Mouse (Mus musculus) central nervous system, embryonic 11.5 days (tissue): ENCODE measurements around the gene Zfp213. TPM values are rescaled to one million over a fixed set of nuclear protein-coding genes. Genes with fewer than 3 reads are reported as not detected.

Experiments used
- polyA plus RNA-seq: library from polyadenylated mRNA; depleted of rRNA; stranded (reverse); fragments of >200 nt; gene quantifications from 2 replicates; pipeline ENCODE4 v1.2.3, GENCODE M21; 2012; rRNA removed

The Zfp213 gene
- polyA plus RNA-seq = 16.3 and 16.4 TPM in 2 replicates

DNA sequence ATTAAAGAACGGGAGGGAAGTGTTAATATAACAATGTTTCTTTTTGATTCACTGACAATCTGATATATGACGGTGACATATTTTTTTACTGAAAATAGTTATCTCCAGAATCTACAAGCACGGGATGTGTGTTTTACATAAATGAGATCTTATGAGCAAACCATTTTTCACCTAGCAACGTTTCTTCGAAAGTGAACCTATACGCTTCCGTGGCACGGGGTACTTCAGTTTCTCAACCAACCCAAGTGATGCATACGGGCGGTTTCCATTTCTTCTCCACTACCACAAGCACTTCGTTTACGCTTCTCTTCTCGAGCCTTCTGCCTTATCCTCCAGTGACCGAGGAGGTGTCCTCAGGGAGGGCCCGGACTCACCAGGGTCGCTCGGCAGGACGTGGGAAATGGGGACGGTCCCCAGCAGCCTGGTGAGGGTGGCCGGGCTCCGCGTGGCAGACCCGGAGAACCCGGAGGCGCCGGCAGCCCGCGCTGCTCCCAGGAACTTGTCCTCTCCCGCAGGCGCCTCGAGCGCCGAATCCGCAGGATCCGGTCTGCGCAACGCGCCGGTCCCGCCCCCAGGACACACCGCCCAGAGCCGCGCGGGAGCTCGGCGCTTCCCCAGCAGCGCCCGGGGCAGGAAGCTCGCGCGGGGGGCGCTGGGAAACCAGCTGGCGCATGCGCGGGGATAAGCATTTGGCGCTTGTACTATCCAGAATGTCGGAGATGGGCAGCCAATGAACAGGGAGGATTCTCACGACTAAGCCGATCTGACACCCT lies at the start of gene Zfp213:
Gene Zfp213 (minus strand): TSS at position 644 of the 773 bp plus-strand sequence.

DNA sequence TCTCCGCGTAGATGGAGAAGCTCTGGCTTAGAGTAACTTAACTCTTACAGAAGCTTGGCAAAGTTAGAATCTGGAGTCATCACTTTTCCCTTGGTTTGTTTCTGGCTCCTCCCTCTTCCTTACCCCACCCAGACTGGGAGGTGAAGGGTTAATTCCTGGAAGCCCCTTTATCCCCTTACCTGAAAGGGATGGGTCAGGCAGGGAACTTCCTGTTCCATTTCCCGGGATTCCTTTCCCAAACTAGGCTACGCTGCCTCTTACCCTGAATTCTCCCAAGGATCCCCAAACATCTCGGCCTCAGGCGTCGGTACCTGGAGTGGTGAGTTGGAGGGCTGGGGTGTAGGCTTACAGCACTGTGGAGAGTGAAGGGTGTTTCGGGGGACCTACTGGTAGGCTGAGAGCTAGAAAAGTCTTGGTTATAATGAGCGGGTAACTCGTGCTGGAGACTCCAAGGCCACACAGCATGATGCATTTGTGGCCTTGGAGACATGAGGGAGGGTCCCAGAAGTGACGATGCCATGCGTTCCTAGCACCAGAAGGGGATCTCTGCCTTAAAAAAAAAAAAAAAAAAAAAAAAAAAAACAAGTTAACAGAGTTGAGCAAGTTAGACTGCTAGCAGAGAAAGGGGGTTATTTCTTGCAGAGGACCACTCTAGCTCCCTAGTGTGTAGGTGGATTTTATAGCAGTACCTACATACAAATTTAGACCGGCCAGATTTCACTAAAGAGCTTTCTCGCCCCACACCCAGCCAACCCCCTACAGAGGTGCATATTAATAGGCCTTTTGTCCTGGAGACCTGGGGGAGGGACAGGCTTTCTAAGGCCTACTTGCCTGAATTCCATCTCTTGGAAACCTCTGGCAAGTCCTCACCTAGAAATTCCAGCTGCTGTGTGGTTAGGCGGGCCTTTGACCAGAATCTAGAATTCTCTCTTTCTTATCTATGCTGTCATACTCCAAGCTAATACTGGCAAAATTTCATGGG lies 36.9 kb upstream of the Zfp213 start, which contains the start of gene Zscan10:
Gene Zscan10 (plus strand): TSS at position 216 of the 982 bp plus-strand sequence.

DNA sequence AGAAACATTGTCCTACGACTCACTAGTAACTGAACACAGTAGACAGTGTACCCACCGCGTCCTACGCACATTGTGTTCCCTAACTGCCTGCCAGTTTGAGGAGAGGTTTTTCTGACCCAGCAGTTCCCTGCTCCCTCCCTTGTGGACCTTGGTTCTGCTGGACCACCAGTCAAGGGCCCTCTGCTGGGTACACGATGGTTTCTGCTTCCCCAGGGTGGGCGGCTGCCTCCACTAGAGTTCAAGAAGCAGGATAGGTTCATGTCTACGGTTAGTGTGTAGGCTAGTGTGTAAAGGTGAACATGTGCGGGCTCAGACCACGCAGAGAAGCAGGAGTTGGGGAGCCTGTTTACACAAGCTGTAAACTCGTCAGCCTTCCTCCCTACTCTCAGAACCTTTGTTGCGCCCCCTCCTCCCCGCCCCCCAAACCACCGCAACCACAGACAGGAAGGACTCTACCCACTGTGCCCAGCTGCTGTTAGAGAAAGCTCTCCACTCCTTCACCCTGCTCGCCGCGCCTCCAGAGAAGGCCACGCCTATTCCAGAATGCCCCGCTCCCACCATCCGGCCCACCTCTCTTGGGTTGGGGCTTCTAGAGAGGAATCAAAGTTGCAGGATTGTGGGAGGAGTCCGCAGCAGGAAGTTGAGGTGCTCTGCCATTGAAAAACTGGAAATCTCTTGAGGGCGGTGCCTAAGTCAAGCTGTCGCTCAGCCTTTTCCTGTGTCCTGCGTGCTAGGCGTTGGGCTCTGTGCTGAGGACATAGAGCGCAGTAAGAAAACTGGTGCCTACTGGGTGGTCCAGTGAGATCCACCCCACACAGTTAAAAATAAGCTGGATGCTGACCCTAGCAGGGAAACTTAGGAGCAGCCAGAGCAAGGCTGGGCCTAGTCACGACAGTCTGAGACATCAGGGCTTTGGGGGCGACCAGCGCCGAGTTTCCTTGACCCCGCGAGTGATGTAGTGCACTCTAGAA lies 34.8 kb upstream of the Zfp213 start, which contains the start of gene Zfp13:
Gene Zfp13 (minus strand): TSS at position 906 of the 971 bp plus-strand sequence.

Other genes with a start within 250 kb of the Zfp213 start
- not detected in 2 replicates for gene Vmn2r115, start 220.5 kb downstream of the Zfp213 start, polyA plus RNA-seq
- not detected in 2 replicates for gene Vmn2r116, start 179.6 kb downstream of the Zfp213 start, polyA plus RNA-seq
- not detected in 2 replicates for gene Vmn2r117, start 84.5 kb downstream of the Zfp213 start, polyA plus RNA-seq
- 30.8 and 32.9 TPM in 2 replicates for gene Zfp13, start 35.2 kb upstream of the Zfp213 start, polyA plus RNA-seq
- 0.38 and 0.57 TPM in 2 replicates for gene Zscan10, start 36.6 kb upstream of the Zfp213 start, polyA plus RNA-seq
- 0.74 and 1.1 TPM in 2 replicates for gene Mmp25, start 81.0 kb upstream of the Zfp213 start, polyA plus RNA-seq
- 0.19 and 0.22 TPM in 2 replicates for gene Bicdl2, start 96.3 kb upstream of the Zfp213 start, polyA plus RNA-seq
- 35.1 and 40.8 TPM in 2 replicates for gene Hcfc1r1, start 109.4 kb upstream of the Zfp213 start, polyA plus RNA-seq
- gene Thoc6, start 109.6 kb upstream of the Zfp213 start, polyA plus RNA-seq = 44.0 and 45.6 TPM in 2 replicates
- gene Tnfrsf12a, start 113.2 kb upstream of the Zfp213 start, polyA plus RNA-seq = 2.3 and 3.4 TPM in 2 replicates
- 4.8 and 12.5 TPM in 2 replicates for gene Cldn6, start 115.0 kb upstream of the Zfp213 start, polyA plus RNA-seq
- gene Cldn9, start 119.8 kb upstream of the Zfp213 start, polyA plus RNA-seq = 1.6 and 2.8 TPM in 2 replicates
- gene 1520401A03Rik, start 158.5 kb upstream of the Zfp213 start, polyA plus RNA-seq = 0.05 and 1.1 TPM in 2 replicates
- gene Pkmyt1, start 162.1 kb upstream of the Zfp213 start, polyA plus RNA-seq = 45.2 and 56.0 TPM in 2 replicates
- 12.7 and 14.2 TPM in 2 replicates for gene Paqr4, start 176.6 kb upstream of the Zfp213 start, polyA plus RNA-seq
- 1.4 and 6.2 TPM in 2 replicates for gene Kremen2, start 181.6 kb upstream of the Zfp213 start, polyA plus RNA-seq
- gene Flywch1, start 207.4 kb upstream of the Zfp213 start, polyA plus RNA-seq = 83.3 and 88.4 TPM in 2 replicates
- gene Flywch2, start 221.8 kb upstream of the Zfp213 start, polyA plus RNA-seq = 28.6 and 30.1 TPM in 2 replicates
- gene Srrm2, start 226.3 kb upstream of the Zfp213 start, polyA plus RNA-seq = 640 and 782 TPM in 2 replicates